Mouse (Mus musculus) spleen, embryonic (tissue): ENCODE data around the gene Gabarapl1.
"Not testable (repeated sequence)": the region's sequence is repeated elsewhere in the genome, so short reads cannot be mapped to it uniquely, and the experiment has no call there.

Experiments
- CTCF ChIA-PET: fragments of 350-600 bp; sonication (Branson Sonifier 250); formaldehyde crosslinking; loops from one replicate; lab custom pipeline; 2022; lab: Charles Lee

Gene Gabarapl1

GRCm38 (mm10) chr6:129532942-129533860, at the start of gene Gabarapl1:
Gene Gabarapl1, plus strand, starts transcription at chr6:129533160.
- CTCF ChIA-PET = interaction anchor here (1.5 kb wide), 1 partner anchor 10 kb away, joined by 5 read pairs; no protein-coding TSS in a partner anchor

- CTCF ChIA-PET = no interaction called here
Observed at GRCm38 (mm10) chr6:129494924-129495323, 38.0 kb upstream of the Gabarapl1 start.

GRCm38 (mm10) chr6:129497345-129498218, 35.4 kb upstream of the Gabarapl1 start:
- CTCF ChIA-PET = no interaction called here

- CTCF ChIA-PET = not testable (repeated sequence)
Observed at GRCm38 (mm10) chr6:129499516-129499915, 33.4 kb upstream of the Gabarapl1 start.

- CTCF ChIA-PET = no interaction called here
Observed at GRCm38 (mm10) chr6:129503471-129503870, 29.5 kb upstream of the Gabarapl1 start.

- CTCF ChIA-PET = interaction anchor here (0.6 kb wide), 1 partner anchor 28 kb away, joined by 5 read pairs; no protein-coding TSS in a partner anchor
Observed at GRCm38 (mm10) chr6:129507024-129507423, 25.9 kb upstream of the Gabarapl1 start, which contains the start of gene Olr1. Gene Olr1, minus strand, starts transcription at chr6:129507165.

- CTCF ChIA-PET = interaction anchor here (0.7 kb wide), 1 partner anchor 525 kb away, joined by 5 read pairs; no protein-coding TSS in a partner anchor
Observed at GRCm38 (mm10) chr6:129510120-129510911, 22.6 kb upstream of the Gabarapl1 start.

GRCm38 (mm10) chr6:129512367-129512766, 20.6 kb upstream of the Gabarapl1 start, which contains the start of gene Tmem52b:
Gene Tmem52b, plus strand, starts transcription at chr6:129512555.
- CTCF ChIA-PET = no interaction called here

- CTCF ChIA-PET = interaction anchor here (0.7 kb wide), 1 partner anchor 681 kb away, joined by 5 read pairs; no protein-coding TSS in a partner anchor
Observed at GRCm38 (mm10) chr6:129512868-129513267, 20.1 kb upstream of the Gabarapl1 start.

- CTCF ChIA-PET = interaction anchor here (0.7 kb wide), 1 partner anchor 681 kb away, joined by 5 read pairs; no protein-coding TSS in a partner anchor
Observed at GRCm38 (mm10) chr6:129513409-129513808, 19.6 kb upstream of the Gabarapl1 start.

GRCm38 (mm10) chr6:129514376-129514775, 18.6 kb upstream of the Gabarapl1 start:
- CTCF ChIA-PET = no interaction called here

GRCm38 (mm10) chr6:129515068-129515467, 17.9 kb upstream of the Gabarapl1 start:
- CTCF ChIA-PET = no interaction called here

- CTCF ChIA-PET = interaction anchor here (1.4 kb wide), 1 partner anchor 92 kb away, joined by 3 read pairs; no protein-coding TSS in a partner anchor
Observed at GRCm38 (mm10) chr6:129516388-129516787, 16.6 kb upstream of the Gabarapl1 start.

GRCm38 (mm10) chr6:129517752-129518408, 15.1 kb upstream of the Gabarapl1 start:
- CTCF ChIA-PET = interaction anchor here (0.6 to 1.4 kb wide), 3 partner anchors 12 to 125 kb away, joined by 3 to 5 read pairs (median 3); no protein-coding TSS in a partner anchor

GRCm38 (mm10) chr6:129526069-129526468, 6.9 kb upstream of the Gabarapl1 start:
- CTCF ChIA-PET = no interaction called here

GRCm38 (mm10) chr6:129527416-129527815, 5.5 kb upstream of the Gabarapl1 start:
- CTCF ChIA-PET = no interaction called here

- CTCF ChIA-PET = interaction anchor here (0.5 kb wide), 1 partner anchor 11 kb away, joined by 5 read pairs; no protein-coding TSS in a partner anchor
Observed at GRCm38 (mm10) chr6:129529605-129530004, 3.4 kb upstream of the Gabarapl1 start.

GRCm38 (mm10) chr6:129530261-129530660, 2.7 kb upstream of the Gabarapl1 start:
- CTCF ChIA-PET = interaction anchor here (0.5 kb wide), 1 partner anchor 12 kb away, joined by 5 read pairs; no protein-coding TSS in a partner anchor

GRCm38 (mm10) chr6:129532556-129532941, 411 bp upstream of the Gabarapl1 start:
- CTCF ChIA-PET = interaction anchor here (1.5 kb wide), 1 partner anchor 9 kb away, joined by 5 read pairs; no protein-coding TSS in a partner anchor

GRCm38 (mm10) chr6:129534057-129534456, 1.1 kb downstream of the Gabarapl1 start:
- CTCF ChIA-PET = interaction anchor here (0.6 kb wide), 1 partner anchor 153 kb away, joined by 3 read pairs; no protein-coding TSS in a partner anchor
